Mouse (Mus musculus): ENCODE results near the gene Col12a1. TPM values are rescaled to one million over a fixed set of nuclear protein-coding genes. Genes with fewer than 3 reads are reported as not detected.
"Not testable (repeated sequence)": the region's sequence is repeated elsewhere in the genome, so short reads cannot be mapped to it uniquely, and the experiment has no call there.

The Col12a1 gene
- total RNA-seq, 2 experiments from 2014 or later = 8.8 to 8.9 TPM

- DNase-seq (ENCODE audit: low spot score in 2 of 2) = no peak
These were observed 28.7 kb downstream of the Col12a1 start for GRCm38 (mm10) chr9:79689771-79690535.

GRCm38 (mm10) chr9:79689342-79689741 is 29.3 kb downstream of the Col12a1 start:
- no peak for DNase-seq (ENCODE audit: low spot score in 2 of 2)

- no peak for DNase-seq (ENCODE audit: low spot score in 2 of 2)
These were observed 31.4 kb downstream of the Col12a1 start for GRCm38 (mm10) chr9:79687227-79687626.

GRCm38 (mm10) chr9:79686049-79686448 is 32.6 kb downstream of the Col12a1 start:
- DNase-seq (ENCODE audit: low spot score in 2 of 2) = no peak

GRCm38 (mm10) chr9:79680453-79681240 is 38.0 kb downstream of the Col12a1 start:
- no peak for DNase-seq (ENCODE audit: low spot score in 2 of 2)

- DNase-seq (ENCODE audit: low spot score in 2 of 2) = not testable (repeated sequence)
These were observed 49.8 kb downstream of the Col12a1 start for GRCm38 (mm10) chr9:79668806-79669205.

GRCm38 (mm10) chr9:79653327-79654150 is 65.1 kb downstream of the Col12a1 start:
- no peak for DNase-seq (ENCODE audit: low spot score in 2 of 2)

GRCm38 (mm10) chr9:79648587-79648986 is 70.0 kb downstream of the Col12a1 start:
- peak; percentile 8 to 35 for DNase-seq (ENCODE audit: low spot score in 2 of 2)

GRCm38 (mm10) chr9:79645757-79646156 is 72.9 kb downstream of the Col12a1 start:
- DNase-seq (ENCODE audit: low spot score in 2 of 2) = no peak

- DNase-seq (ENCODE audit: low spot score in 2 of 2) = no peak
These were observed 79.1 kb downstream of the Col12a1 start for GRCm38 (mm10) chr9:79639430-79640090.

GRCm38 (mm10) chr9:79637879-79638278 is 80.8 kb downstream of the Col12a1 start:
- no peak for DNase-seq (ENCODE audit: low spot score in 2 of 2)

GRCm38 (mm10) chr9:79634076-79634475 is 84.6 kb downstream of the Col12a1 start:
- DNase-seq (ENCODE audit: low spot score in 2 of 2) = no peak

- DNase-seq (ENCODE audit: low spot score in 2 of 2) = no peak
These were observed 87.4 kb downstream of the Col12a1 start for GRCm38 (mm10) chr9:79631186-79631585.

- DNase-seq (ENCODE audit: low spot score in 2 of 2) = no peak
These were observed 99.6 kb downstream of the Col12a1 start for GRCm38 (mm10) chr9:79618839-79619597.

- DNase-seq (ENCODE audit: low spot score in 2 of 2) = no peak
These were observed 101.3 kb downstream of the Col12a1 start for GRCm38 (mm10) chr9:79617336-79617735.

- no peak for DNase-seq (ENCODE audit: low spot score in 2 of 2)
These were observed 102.6 kb downstream of the Col12a1 start for GRCm38 (mm10) chr9:79616040-79616439.

GRCm38 (mm10) chr9:79610286-79610685 is 108.3 kb downstream of the Col12a1 start:
- DNase-seq (ENCODE audit: low spot score in 2 of 2) = no peak

- no peak for DNase-seq (ENCODE audit: low spot score in 2 of 2)
These were observed 109.0 kb downstream of the Col12a1 start for GRCm38 (mm10) chr9:79609661-79610060.

- DNase-seq (ENCODE audit: low spot score in 2 of 2) = no peak
These were observed 109.8 kb downstream of the Col12a1 start for GRCm38 (mm10) chr9:79608795-79609194.

GRCm38 (mm10) chr9:79608062-79608531 is 110.5 kb downstream of the Col12a1 start:
- no peak for DNase-seq (ENCODE audit: low spot score in 2 of 2)

All from layer of hippocampus, postnatal 14 days (tissue).